25 mouse cellular contexts compared by ENCODE assay signal in genomic region chr9:118650976-118651375, GRCm38 (mm10). TPM values are rescaled to one million over a fixed set of nuclear protein-coding genes. Genes with fewer than 3 reads are reported as not detected.
DNase-seq lines count a peak whose midpoint lies in the region; ATAC-seq and TF ChIP-seq lines count a peak whose summit lies in the region.
"Had no signal": no experiment of that assay in that cellular context is flagged by ENCODE, and none has a peak within 500 bp of the region (broad histone marks: within the 10 kb centered on the region; RNA-seq: fewer than 3 reads in every experiment).

No protein-coding gene starts in this region.

- TF ChIP-seq CTCF in kidney, adult 2 months (conservative IDR thresholded peaks at IDR 0.05; ENCODE audit: insufficient read depth, insufficient read length, low read depth, low read length), result no peak

- peaks cover 53% of the 10 kb centered on the region for H3K4me1 ChIP-seq in kidney, embryonic 15.5 days
- H3K4me1 ChIP-seq in kidney, adult 2 months (ENCODE audit: control insufficient read depth, insufficient read depth, low read length), result 0 out of 2 replicates have a peak, but pooled peaks cover 2% of the 10 kb centered on the region
- H3K4me1 ChIP-seq in midbrain, embryonic 10.5 days, result peaks cover 25% of the 10 kb centered on the region

- WGBS in kidney, embryonic 15.5 days, result 21% methylated on average over 4 of the region's 4 CpGs
- WGBS in kidney, adult 2 months, result 49% methylated on average over 4 of the region's 4 CpGs
- 63% methylated on average over 4 of the region's 4 CpGs for WGBS in midbrain, embryonic 10.5 days

- H3K36me3 ChIP-seq in kidney, embryonic 15.5 days, result peaks cover 29% of the 10 kb centered on the region
- no peaks in the 10 kb centered on the region for H3K36me3 ChIP-seq in kidney, adult 2 months (ENCODE audit: control insufficient read depth, insufficient read depth, low read length)
- no peaks in the 10 kb centered on the region for H3K36me3 ChIP-seq in midbrain, embryonic 10.5 days
- H3K36me3 ChIP-seq: hindbrain, embryonic 13.5 days had no signal

- no peak overlapping the region for H3K9ac ChIP-seq in kidney, embryonic 15.5 days
- H3K9ac ChIP-seq: forebrain, embryonic 13.5 days; heart, embryonic 15.5 days; hindbrain, embryonic 13.5 days had no signal

- H3K4me2 ChIP-seq in kidney, embryonic 15.5 days, result no peak overlapping the region
- H3K4me2 ChIP-seq: forebrain, embryonic 13.5 days; heart, embryonic 15.5 days; hindbrain, embryonic 13.5 days had no signal

- no peak for TF ChIP-seq POLR2A in kidney, adult 2 months (IDR thresholded peaks at IDR 0.05; ENCODE audit: low read depth, low read length)

- H3K27ac ChIP-seq in kidney, embryonic 15.5 days, result peak overlapping the region; percentile 13; the same call in 1 of the 2 replicates
- no peak overlapping the region for H3K27ac ChIP-seq in kidney, adult 2 months (ENCODE audit: insufficient read depth, low read depth, low read length)
- no peak overlapping the region for H3K27ac ChIP-seq in midbrain, embryonic 10.5 days (replicated peaks)
- H3K27ac ChIP-seq: forebrain, embryonic 13.5 days; heart, adult 2 months; heart, embryonic 10.5 days; hindbrain, embryonic 10.5 days; hindbrain, embryonic 13.5 days had no signal

- no peaks in the 10 kb centered on the region for H3K27me3 ChIP-seq in kidney, embryonic 15.5 days
- no peaks in the 10 kb centered on the region for H3K27me3 ChIP-seq in kidney, adult 2 months (replicated peaks; ENCODE audit: control insufficient read depth, insufficient read depth, low read length)
- H3K27me3 ChIP-seq in midbrain, embryonic 10.5 days (ENCODE audit: low read depth, poor library complexity, severe bottlenecking), result no peaks in the 10 kb centered on the region
- H3K27me3 ChIP-seq: forebrain, embryonic 13.5 days; heart, embryonic 15.5 days; hindbrain, embryonic 13.5 days had no signal

- no peak for ATAC-seq in kidney, embryonic 15.5 days (replicated peaks; ENCODE audit: low FRiP score)
- ATAC-seq: activated CD4-positive, CD25-positive, alpha-beta regulatory T cell, adult 4 months; forebrain, embryonic 13.5 days; forebrain, embryonic 16.5 days had no signal

- DNase-seq in kidney, adult 2 months, result no peak
- peak; percentile 50 for DNase-seq in lung, postnatal 10 days
- DNase-seq in lung, postnatal 36 days, result peak; percentile 83
- no peak for DNase-seq in midbrain, embryonic 10.5 days (ENCODE audit: low spot score)
- DNase-seq in thymus, postnatal 0 days (ENCODE audit: low spot score), result no peak
- no peak for DNase-seq in liver
- DNase-seq: adrenal gland, adult 8-10 months; adrenal gland, postnatal 25 days; cerebellum, adult 11-12 months; cerebellum, adult 8-10 months; cerebellum, postnatal 14 days; gastrocnemius, postnatal 10 days; gastrocnemius, postnatal 36 days; heart, adult 2 months; heart, postnatal 10 days; heart, postnatal 36 days had no signal

- no peak overlapping the region for H3K4me3 ChIP-seq in kidney, embryonic 15.5 days (replicated peaks)
- H3K4me3 ChIP-seq in kidney, adult 2 months (ENCODE audit: insufficient read depth, low read depth, low read length), result no peak overlapping the region
- no peak overlapping the region for H3K4me3 ChIP-seq in midbrain, embryonic 10.5 days
- H3K4me3 ChIP-seq: forebrain, embryonic 10.5 days; forebrain, embryonic 13.5 days; heart, adult 2 months; heart, embryonic 10.5 days; heart, embryonic 15.5 days; hindbrain, embryonic 10.5 days; hindbrain, embryonic 13.5 days had no signal

- no peaks in the 10 kb centered on the region for H3K9me3 ChIP-seq in kidney, embryonic 15.5 days (replicated peaks)
- H3K9me3 ChIP-seq in midbrain, embryonic 10.5 days (replicated peaks), result peaks cover 6% of the 10 kb centered on the region
- H3K9me3 ChIP-seq: forebrain, embryonic 10.5 days; forebrain, embryonic 13.5 days; heart, embryonic 10.5 days; heart, embryonic 15.5 days; hindbrain, embryonic 13.5 days had no signal

RNA-seq across cellular contexts. Expression of gene Itga9, which starts 44.5 kb away (rescaled TPM):
- polyA plus RNA-seq in kidney, embryonic 15.5 days (2015; fragmentation: Nextera tagmentation; extraction: Ambion mirVana), result 25.8 and 26.1 TPM in 2 replicates
- polyA plus RNA-seq in kidney, adult 2 months (2012; rRNA removed), result 15.0 and 17.0 TPM in 2 replicates
- 4.0 and 5.2 TPM in 2 replicates for polyA plus RNA-seq in midbrain, embryonic 10.5 days (2016; fragmentation: Nextera tagmentation; extraction: Ambion mirVana)
- polyA plus RNA-seq in thymus, postnatal 0 days (2015; fragmentation: Nextera tagmentation; extraction: Ambion mirVana), result 1.9 and 3.3 TPM in 2 replicates

Comparison
In these comparisons a context has a peak if more than half of its experiments do, and no peak if none do; other contexts are left out.
1. DNase-seq: peak in lung, postnatal 10 days (single experiment) and lung, postnatal 36 days (single experiment); none in kidney, adult 2 months (single experiment), midbrain, embryonic 10.5 days (single experiment), thymus, postnatal 0 days (single experiment) and liver (single experiment).